Mouse (Mus musculus): ENCODE measurements at regions not wholly inside any gene's neighbourhood (a gene's known extent, or its start where the extent isn't known, plus 50 kb on each side); places are given as distances from the start of the nearest gene placed in this dataset.

DNA sequence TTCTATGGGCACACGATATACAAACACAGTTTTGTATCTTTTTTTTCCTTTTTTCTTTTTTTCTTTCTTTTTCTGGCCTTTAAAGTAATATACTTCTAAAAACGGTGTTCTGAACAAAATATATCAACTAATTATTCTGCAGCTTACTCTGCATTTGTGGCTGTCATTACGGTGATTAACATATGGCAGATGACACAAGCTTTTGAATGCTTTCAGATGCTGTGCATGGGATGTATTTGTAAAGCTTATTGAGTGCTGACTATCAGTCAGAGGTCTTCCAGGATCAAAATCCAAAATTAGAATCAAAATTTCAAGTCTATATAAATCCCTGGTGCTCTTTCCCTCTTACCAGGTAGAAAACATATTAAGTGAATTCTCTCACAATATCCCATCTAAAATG lies 853.6 kb downstream of the Stpg2 start:
- no peak for DNase-seq (ENCODE audit: low spot score in 2 of 2)

DNA sequence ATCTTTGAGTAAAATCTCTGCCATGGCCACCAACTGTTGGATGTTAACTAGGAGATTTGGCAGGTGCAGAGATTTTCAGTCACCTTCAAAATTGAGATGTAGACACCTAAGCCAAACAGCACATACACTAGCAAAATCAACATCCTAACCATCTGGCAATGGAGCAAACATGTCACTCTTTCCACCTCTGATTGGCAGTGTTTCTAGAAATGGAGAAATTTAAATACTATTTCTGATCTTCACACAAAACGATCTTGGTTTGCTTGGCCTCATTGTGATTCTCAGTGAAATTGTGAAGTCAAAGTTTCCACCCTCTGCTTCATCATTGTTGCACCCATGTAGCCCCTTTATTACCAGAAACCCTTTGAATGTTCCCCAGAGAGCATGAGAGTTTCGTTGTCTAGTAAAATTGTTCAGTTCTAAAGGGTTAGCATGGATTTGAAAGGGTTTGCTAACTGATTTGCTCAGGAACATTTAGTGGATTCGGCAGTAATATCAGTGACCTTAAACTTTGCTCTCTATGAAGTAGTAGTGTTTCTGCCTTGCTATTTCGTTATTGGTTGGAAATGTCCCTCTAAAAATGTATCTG lies 854.1 kb downstream of the Stpg2 start:
- no peak for DNase-seq (ENCODE audit: low spot score in 2 of 2)

DNA sequence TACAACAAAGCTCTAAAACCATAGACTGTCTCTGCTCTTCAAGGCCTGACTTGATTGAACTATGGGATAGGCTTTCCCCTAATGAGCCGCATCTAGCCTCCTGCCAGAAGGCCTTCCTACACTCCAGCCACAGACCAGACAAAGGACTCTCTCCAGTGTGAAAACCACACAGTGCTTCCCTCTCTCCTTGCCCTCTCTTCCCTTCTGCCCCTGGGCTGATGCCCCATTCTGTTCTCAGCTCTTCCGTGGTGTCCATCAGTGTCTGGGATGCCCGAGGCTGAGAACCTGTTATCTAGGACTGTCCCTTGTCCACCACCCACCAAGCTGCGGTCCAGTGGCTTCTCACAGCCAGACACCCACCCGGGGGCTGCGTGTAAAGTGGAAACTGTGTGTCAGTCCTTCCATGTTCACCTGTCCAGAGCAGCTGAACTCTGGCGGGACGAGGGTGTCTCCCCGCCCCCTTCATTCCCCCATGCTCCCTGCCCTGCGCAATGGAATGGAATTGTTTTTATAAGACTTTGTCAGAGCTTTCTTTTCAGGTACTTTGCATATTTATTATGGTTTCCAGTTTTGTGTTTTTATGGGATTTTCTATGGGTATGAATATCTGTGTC lies 856.4 kb downstream of the Stpg2 start:
- no peak for DNase-seq (ENCODE audit: low spot score in 2 of 2)

DNA sequence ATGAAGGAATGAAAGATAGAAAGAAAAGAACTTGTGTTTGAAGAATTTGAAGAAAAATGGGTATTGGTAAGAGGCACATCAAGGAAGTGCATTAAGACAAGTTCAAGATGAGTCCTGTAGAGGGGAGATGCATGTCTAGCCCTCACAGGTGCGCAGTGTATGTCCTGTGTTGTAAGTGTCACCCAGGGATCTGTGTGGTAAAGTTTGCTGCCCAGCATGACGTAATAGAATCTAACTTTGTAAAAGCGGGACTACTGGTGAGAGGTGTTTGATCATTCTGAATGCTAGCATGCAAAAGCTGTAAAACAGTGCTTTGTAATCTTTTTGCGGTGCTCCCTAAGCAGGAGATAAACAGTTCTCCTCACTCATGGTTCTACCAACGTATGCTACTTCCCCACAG lies 857.4 kb downstream of the Stpg2 start:
- no peak for DNase-seq (ENCODE audit: low spot score in 2 of 2)

GRCm38 (mm10) chr3:140084333-140084732 lies 878.8 kb downstream of the Stpg2 start:
- no peak for DNase-seq (ENCODE audit: low spot score in 2 of 2)

DNA sequence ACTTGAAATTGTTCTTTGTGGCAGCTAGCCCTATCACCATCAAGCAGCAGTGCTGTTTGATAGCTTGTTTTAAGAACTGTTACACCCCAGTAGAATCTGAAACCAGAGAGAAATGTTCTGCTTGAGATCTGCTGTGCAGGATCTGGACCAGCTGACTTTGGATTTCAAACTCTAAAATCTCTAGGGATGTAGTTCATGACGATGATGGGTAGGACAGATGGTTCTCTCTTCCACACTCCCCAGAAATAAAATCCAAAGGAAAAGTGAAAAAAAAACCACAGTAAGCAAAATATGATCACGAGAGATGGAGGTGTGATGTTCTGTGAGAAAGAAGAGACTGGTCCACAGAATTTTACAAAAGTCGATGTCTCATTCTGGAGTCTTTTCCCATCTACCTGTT lies 879.9 kb downstream of the Stpg2 start:
- peak in 1 of 2 experiments; percentile 6 for DNase-seq (ENCODE audit: low spot score in 2 of 2)

DNA sequence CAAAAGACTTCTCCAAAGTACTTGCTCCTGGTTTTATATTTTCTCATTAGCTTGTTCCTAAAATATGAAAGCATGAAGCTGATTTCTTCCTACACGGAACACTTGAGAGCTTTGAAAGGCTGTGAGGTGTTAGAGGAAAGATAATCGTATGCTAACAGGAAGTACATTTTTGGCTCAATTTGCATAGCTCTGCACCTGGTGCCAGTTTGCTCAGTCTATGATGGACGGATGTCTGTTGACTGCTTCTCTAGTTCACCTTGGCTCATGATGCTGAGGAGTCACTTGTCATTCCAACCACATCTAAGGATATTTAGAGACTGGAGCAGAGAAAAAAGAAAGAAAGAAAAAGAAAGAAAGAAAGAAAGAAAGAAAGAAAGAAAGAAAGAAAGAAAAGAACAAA lies 882.5 kb downstream of the Stpg2 start:
- no peak for DNase-seq (ENCODE audit: low spot score in 2 of 2)

DNA sequence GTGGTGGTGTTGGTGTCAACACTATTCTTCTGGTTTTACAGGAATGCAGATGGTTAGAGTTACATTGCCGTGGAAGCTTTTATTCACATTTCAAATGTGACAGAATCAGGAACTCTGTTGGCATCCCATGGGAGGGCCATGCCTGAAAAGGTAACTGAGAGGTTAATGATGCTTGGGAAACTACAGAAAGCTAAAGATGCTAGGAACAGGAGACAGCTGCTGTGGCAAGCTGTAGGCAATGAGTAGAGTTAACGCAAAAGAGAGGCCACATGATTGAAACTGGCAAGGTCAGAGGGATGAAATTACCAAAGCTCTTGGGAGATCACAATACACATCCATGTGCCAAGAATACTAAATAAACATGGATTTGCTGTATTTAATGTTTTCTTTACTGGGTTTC lies 886.4 kb downstream of the Stpg2 start:
- no peak for DNase-seq (ENCODE audit: low spot score in 2 of 2)

GRCm38 (mm10) chr3:140096854-140097540 lies 891.5 kb downstream of the Stpg2 start:
- no peak for DNase-seq (ENCODE audit: low spot score in 2 of 2)

GRCm38 (mm10) chr3:140109401-140109800 lies 903.9 kb downstream of the Stpg2 start:
- no peak for DNase-seq (ENCODE audit: low spot score in 2 of 2)

DNA sequence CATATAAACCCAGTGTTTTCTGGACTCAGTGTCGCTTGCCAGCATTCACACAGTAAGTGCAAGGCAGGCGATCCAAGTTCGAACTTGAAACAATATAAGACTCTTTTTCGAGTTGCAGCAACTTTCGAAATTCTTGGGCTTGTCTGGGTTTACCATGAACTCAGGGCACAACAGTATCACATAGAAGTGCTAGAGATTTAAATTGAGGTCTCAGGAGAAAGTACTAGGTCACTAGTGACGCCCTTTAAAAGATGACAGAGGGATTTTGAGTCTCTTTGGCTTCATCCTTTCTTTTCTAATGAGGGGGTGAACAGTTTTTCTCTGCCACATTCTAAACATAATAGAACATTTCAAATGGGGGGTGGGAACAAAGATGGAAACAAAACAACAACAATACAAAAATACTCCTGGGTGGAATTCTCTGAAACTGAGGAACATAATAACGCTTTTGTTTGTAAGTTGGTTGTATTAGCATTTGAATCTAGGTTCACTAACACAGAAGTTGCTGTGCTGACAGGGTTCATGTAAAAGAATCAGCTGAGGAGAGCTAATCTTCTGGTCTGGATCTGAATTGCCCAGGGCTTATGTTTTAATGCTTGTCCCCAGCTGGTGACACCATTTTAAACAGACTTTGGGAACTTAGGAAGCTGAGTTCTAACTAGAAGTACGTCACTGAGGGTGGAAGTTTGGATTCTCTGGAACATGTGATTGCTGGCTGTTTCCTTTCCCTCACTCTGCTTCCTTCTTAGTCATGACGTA lies 906.1 kb downstream of the Stpg2 start:
- DNase-seq (ENCODE audit: low spot score in 2 of 2) = no peak

DNA sequence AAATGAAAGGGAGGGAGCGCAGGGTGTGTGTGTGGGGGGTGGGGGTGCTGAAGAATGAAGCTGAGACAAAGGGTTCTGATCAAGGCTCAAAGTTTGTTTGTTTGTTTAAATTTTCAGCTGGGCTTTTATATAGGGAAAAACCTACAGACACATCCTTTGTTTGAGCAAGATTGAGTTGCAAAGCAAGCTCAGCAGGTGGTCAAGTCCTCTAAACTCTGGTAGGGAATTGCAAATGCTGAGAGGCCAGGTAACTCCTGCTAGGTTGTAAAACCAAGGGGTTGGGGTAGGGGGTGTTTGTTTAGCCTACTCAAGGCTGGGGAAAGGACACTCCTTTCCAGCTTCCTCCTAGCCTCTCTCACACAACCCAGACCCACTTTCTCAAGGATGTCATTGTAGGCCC lies 909.6 kb downstream of the Stpg2 start:
- DNase-seq (ENCODE audit: low spot score in 2 of 2) = no peak

GRCm38 (mm10) chr3:140127310-140127709 lies 921.8 kb downstream of the Stpg2 start:
- DNase-seq (ENCODE audit: low spot score in 2 of 2) = no peak

DNA sequence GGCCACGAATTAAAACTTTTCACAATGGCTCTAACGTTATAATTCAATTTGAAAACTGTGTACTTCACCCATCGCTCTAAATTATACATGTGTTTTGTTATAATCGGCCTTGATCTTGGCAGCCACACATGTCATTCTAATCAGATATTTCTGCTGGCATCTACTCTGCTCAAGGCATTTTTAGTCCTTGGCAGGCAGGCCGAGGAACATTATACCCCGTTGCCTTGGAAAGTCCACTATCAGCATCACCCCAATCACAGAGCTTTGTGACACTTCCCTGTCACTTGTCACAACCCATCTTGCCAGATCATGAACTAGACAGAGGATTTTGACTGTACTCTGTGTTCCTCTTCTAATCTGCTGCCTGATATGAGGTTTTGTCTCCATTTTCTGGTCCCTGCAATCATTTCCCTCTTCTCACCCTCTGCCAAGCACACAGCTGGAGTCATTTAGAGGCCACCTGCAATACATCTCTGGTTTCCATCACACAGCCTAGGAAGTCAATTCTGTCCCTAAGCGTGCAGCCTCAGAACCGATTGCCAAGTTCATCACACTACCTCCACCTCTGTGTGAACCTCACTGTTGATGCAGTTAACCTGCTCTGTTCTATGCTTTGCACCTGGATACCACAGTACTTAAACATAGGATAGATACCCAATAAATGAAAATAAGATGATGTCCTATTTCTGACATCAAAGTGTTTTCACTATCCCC lies 923.7 kb downstream of the Stpg2 start:
- no peak for DNase-seq (ENCODE audit: low spot score in 2 of 2)

GRCm38 (mm10) chr3:140143900-140144299 lies 938.4 kb downstream of the Stpg2 start:
- DNase-seq (ENCODE audit: low spot score in 2 of 2) = no peak

DNA sequence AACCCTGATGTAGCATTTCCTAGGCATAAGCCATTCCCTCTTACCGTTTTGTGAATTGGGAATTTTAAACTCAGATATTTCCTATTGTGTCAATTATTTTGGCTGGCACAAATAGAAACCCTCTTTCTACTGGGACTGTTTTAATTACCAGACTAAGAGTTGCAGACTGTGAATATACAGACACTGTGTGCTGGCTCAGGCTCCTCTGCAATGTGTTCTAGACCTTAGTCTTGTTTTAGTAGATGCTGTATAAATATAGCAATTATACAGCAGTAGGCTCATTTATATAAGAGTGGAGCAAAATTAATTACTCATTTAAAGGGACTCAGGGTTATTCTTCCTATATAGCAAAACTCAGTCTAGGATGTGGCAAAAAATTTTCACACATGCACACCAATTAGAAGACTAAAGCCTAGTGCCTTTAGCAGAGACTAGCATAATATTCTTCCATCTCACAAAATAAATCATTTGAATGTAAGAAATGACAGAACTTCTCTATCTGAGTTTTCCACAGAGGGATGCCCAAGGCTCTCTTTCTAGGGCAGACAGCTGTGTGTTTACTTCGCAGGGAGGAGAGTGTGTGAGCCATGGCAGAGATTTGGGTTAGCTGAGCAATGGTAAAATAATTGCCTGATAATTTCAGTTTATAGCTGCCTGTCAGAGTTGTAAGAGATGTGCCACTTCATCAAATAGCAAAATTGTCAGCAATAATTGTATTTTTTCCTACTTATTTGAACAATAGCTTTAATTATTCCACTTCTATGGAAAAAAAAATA lies 941.9 kb downstream of the Stpg2 start:
- no peak for DNase-seq (ENCODE audit: low spot score in 2 of 2)

DNA sequence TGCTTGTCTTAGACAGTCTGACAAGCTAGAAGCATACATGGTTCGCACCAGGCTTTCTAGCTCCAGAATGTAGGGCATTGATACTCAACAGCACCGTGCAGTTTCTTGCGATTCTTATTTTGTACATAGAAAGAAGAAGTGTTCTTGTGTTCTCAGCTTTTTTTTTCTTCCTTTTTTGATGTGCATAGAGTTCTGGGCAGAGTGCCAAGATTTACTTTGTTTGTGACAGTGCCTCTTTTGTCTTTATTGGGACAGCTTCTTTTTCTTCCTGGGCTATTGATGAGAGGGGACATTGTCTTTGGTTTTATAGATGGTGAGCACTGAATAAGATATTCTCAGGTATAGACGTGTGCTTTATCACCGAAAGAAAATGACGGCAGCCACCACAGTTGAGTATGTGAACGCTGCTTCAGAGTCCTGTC lies 945.0 kb downstream of the Stpg2 start:
- peak in 1 of 2 experiments; percentile 7 for DNase-seq (ENCODE audit: low spot score in 2 of 2)

DNA sequence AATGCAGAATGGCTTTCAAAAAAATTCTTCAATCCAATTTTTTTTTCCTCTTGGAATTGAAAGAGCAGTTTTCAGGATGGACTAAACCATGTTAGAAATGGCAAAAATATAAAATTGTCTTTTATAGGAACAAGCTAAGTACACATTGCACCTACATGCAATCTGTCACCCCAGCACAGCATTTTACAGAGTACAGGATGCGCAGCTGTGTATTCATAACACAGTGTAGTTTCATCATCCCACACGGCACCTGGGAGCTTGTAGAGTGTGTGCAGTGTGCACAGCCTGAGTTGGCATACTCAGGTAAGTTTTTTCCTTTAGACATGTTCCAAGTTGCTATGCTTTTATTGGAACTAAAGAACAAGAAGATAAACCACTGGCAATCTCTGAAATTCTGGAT lies 974.0 kb downstream of the Stpg2 start:
- peak; percentile 55 to 82 for DNase-seq (ENCODE audit: low spot score in 2 of 2)

- no peak for DNase-seq (ENCODE audit: low spot score in 2 of 2)
Observed at GRCm38 (mm10) chr3:140182690-140183089, 977.2 kb downstream of the Stpg2 start.

DNA sequence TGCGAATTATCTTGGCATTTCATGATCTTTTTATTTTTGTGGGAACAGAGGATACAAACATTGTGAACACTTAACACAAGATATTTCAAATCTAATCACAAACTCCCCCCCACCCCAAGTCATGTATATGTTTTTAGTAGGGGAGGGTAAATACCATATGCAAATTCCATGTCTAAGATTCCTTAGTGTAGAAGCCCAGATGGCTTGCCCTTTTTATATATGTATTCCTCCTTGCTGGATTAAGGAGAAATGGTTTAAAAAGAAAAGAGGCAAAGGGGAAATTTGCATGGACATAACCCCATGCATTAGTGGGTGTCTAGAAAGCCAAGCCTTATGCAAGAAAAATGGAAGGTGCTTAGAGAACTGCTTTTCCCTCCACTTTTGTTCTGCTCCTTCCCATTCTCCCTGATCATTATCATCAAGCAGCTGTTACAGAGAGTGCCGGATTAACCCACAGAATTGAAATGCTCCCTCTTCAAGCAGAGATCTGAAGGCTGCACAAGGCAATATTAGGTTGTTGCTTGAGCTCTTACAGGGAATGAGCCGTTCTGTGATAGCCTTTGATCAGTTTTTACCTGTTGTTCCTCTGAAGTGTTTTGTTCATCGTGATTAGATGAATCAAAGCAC lies 979.5 kb downstream of the Stpg2 start:
- DNase-seq (ENCODE audit: low spot score in 2 of 2) = no peak

DNA sequence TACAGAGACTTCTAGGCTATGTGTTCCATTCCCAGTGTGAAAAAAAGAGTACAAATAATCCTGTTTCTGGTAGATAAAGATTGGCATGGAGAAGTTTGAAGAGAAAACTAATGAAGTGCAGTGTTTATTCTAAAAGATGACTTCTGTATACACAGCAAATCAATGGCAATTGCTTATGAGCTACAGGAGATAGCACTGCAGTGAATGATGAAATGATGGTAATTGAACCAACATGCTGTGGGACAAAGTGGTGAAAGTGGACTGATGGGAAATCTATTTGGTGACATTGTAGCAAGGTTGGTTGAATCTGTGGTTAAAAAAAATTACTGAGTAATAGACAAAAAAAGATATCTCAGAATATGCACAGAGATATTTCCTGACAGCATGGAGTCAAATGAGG lies 1000.4 kb downstream of the Stpg2 start:
- DNase-seq (ENCODE audit: low spot score in 2 of 2) = no peak
